Mouse (Mus musculus) megakaryocyte-erythroid progenitor cell, adult 5-6 weeks (primary cell): Measurements from ENCODE around the gene Slc6a4. TPM values are rescaled to one million over a fixed set of nuclear protein-coding genes. Genes with fewer than 3 reads are reported as not detected.
A peak's percentile ranks its signal among the peaks of the same experiment; 100 is the strongest.

Experiments used
- ATAC-seq: replicated peaks from 2 replicates; pipeline ENCODE4 v1.8.0; 2016; ENCODE audit warnings: mild to moderate bottlenecking, inconsistent platforms; ENCODE audit not compliant: severe bottlenecking, poor library complexity, low FRiP score, low TSS enrichment
- total RNA-seq, 2 experiments: library from RNA; stranded (forward) in 1 of 2; stranded (reverse) in 1 of 2; fragments of 200-1000, 215-1000 nt in 1 of 2; fragments of >200 nt in 1 of 2; fragmentation: Nextera tagmentation in 1 of 2; gene quantifications; 2 replicates each; pipeline ENCODE4 v1.2.3; 2014 to 2017

Gene Slc6a4
- total RNA-seq (2014; fragmentation: Nextera tagmentation), result not detected in 2 replicates
- total RNA-seq (2017), result 0.09 and 1.8 TPM in 2 replicates

GRCm38 (mm10) chr11:76997916-76998704 is at the start of gene Slc6a4:
Gene Slc6a4, plus strand, starts transcription at chr11:76998603.
- no peak for ATAC-seq

GRCm38 (mm10) chr11:76953536-76953935 is 44.9 kb upstream of the Slc6a4 start:
- no peak for ATAC-seq

- ATAC-seq, result peak; percentile 70
Measured at GRCm38 (mm10) chr11:76965703-76966102, 32.7 kb upstream of the Slc6a4 start.

- no peak for ATAC-seq
Measured at GRCm38 (mm10) chr11:76970328-76970727, 28.1 kb upstream of the Slc6a4 start.

- no peak for ATAC-seq
Measured at GRCm38 (mm10) chr11:76974680-76975319, 23.6 kb upstream of the Slc6a4 start.

- ATAC-seq, result no peak
Measured at GRCm38 (mm10) chr11:76981570-76982141, 16.7 kb upstream of the Slc6a4 start.

- ATAC-seq, result no peak
Measured at GRCm38 (mm10) chr11:76982415-76982814, 16.0 kb upstream of the Slc6a4 start.

- ATAC-seq, result peak; percentile 84
Measured at GRCm38 (mm10) chr11:76983641-76984040, 14.8 kb upstream of the Slc6a4 start.

- peak; percentile 43 for ATAC-seq
Measured at GRCm38 (mm10) chr11:76984173-76984572, 14.2 kb upstream of the Slc6a4 start.

- no peak for ATAC-seq
Measured at GRCm38 (mm10) chr11:76990839-76991238, 7.6 kb upstream of the Slc6a4 start.

- ATAC-seq, result no peak; the same call in 1 of the 2 replicates
Measured at GRCm38 (mm10) chr11:76992886-76993285, 5.5 kb upstream of the Slc6a4 start.

- no peak for ATAC-seq
Measured at GRCm38 (mm10) chr11:76995966-76996672, 2.3 kb upstream of the Slc6a4 start.

- ATAC-seq, result peak; percentile 88
Measured at GRCm38 (mm10) chr11:76997305-76997704, 1.1 kb upstream of the Slc6a4 start.

- ATAC-seq, result no peak
Measured at GRCm38 (mm10) chr11:76998705-76999226, 363 bp downstream of the Slc6a4 start.

- ATAC-seq, result peak; percentile 43; the same call in 1 of the 2 replicates
Measured at GRCm38 (mm10) chr11:77000741-77001140, 2.3 kb downstream of the Slc6a4 start.

GRCm38 (mm10) chr11:77002361-77002760 is 4.0 kb downstream of the Slc6a4 start:
- ATAC-seq, result no peak

- no peak for ATAC-seq
Measured at GRCm38 (mm10) chr11:77005881-77006280, 7.5 kb downstream of the Slc6a4 start.

- ATAC-seq, result no peak
Measured at GRCm38 (mm10) chr11:77006616-77007015, 8.2 kb downstream of the Slc6a4 start.
